Mouse (Mus musculus): ENCODE data around the gene Fth1.

Fth1 gene

GRCm38 (mm10) chr19:9980258-9980657 lies at the start of gene Fth1:
Gene Fth1, plus strand, starts transcription at chr19:9980598.
- no peak for DNase-seq (ENCODE audit: low spot score in 2 of 2)

GRCm38 (mm10) chr19:9931167-9931607 lies 49.2 kb upstream of the Fth1 start:
- DNase-seq (ENCODE audit: low spot score in 2 of 2): peak in 1 of 2 experiments; percentile 36

GRCm38 (mm10) chr19:9933908-9934307 lies 46.5 kb upstream of the Fth1 start:
- no peak for DNase-seq (ENCODE audit: low spot score in 2 of 2)

GRCm38 (mm10) chr19:9936579-9936978 lies 43.8 kb upstream of the Fth1 start:
- DNase-seq (ENCODE audit: low spot score in 2 of 2): peak in 1 of 2 experiments; percentile 42

- no peak for DNase-seq (ENCODE audit: low spot score in 2 of 2)
Observed at GRCm38 (mm10) chr19:9937428-9937827, 43.0 kb upstream of the Fth1 start.

- DNase-seq (ENCODE audit: low spot score in 2 of 2): no peak
Observed at GRCm38 (mm10) chr19:9938156-9938823, 42.1 kb upstream of the Fth1 start.

GRCm38 (mm10) chr19:9938824-9939303 lies 41.5 kb upstream of the Fth1 start:
- DNase-seq (ENCODE audit: low spot score in 2 of 2): peak; percentile 48 to 63

GRCm38 (mm10) chr19:9939841-9940240 lies 40.6 kb upstream of the Fth1 start:
- no peak for DNase-seq (ENCODE audit: low spot score in 2 of 2)

GRCm38 (mm10) chr19:9940903-9941302 lies 39.5 kb upstream of the Fth1 start:
- DNase-seq (ENCODE audit: low spot score in 2 of 2): no peak

GRCm38 (mm10) chr19:9941809-9942208 lies 38.6 kb upstream of the Fth1 start:
- no peak for DNase-seq (ENCODE audit: low spot score in 2 of 2)

- DNase-seq (ENCODE audit: low spot score in 2 of 2): peak in 1 of 2 experiments; percentile 23
Observed at GRCm38 (mm10) chr19:9942539-9943533, 37.6 kb upstream of the Fth1 start.

GRCm38 (mm10) chr19:9945800-9946564 lies 34.4 kb upstream of the Fth1 start:
- DNase-seq (ENCODE audit: low spot score in 2 of 2): peak; percentile 52 to 56

- peak; percentile 72 to 76 for DNase-seq (ENCODE audit: low spot score in 2 of 2)
Observed at GRCm38 (mm10) chr19:9946986-9947385, 33.4 kb upstream of the Fth1 start.

GRCm38 (mm10) chr19:9952390-9952789 lies 28.0 kb upstream of the Fth1 start:
- peak in 1 of 2 experiments; percentile 53 for DNase-seq (ENCODE audit: low spot score in 2 of 2)

GRCm38 (mm10) chr19:9952912-9953311 lies 27.5 kb upstream of the Fth1 start:
- DNase-seq (ENCODE audit: low spot score in 2 of 2): no peak

GRCm38 (mm10) chr19:9954055-9954810 lies 26.2 kb upstream of the Fth1 start:
- DNase-seq (ENCODE audit: low spot score in 2 of 2): peak; percentile 93 to 94

- DNase-seq (ENCODE audit: low spot score in 2 of 2): no peak
Observed at GRCm38 (mm10) chr19:9954811-9955202, 25.6 kb upstream of the Fth1 start.

- no peak for DNase-seq (ENCODE audit: low spot score in 2 of 2)
Observed at GRCm38 (mm10) chr19:9955438-9955837, 25.0 kb upstream of the Fth1 start.

GRCm38 (mm10) chr19:9956624-9957388 lies 23.6 kb upstream of the Fth1 start:
- DNase-seq (ENCODE audit: low spot score in 2 of 2): no peak

GRCm38 (mm10) chr19:9957965-9958364 lies 22.4 kb upstream of the Fth1 start:
- no peak for DNase-seq (ENCODE audit: low spot score in 2 of 2)
